Mouse (Mus musculus) neutrophil, adult 65 days (primary cell): ENCODE results near the gene Fkbp5. TPM values are rescaled to one million over a fixed set of nuclear protein-coding genes. Genes with fewer than 3 reads are reported as not detected.

Experiments used
- total RNA-seq: library from RNA; stranded (reverse); gene quantifications from 2 replicates; pipeline ENCODE4 v1.2.4, GENCODE M21; 2023

The Fkbp5 gene
- 34.3 and 41.9 TPM in 2 replicates for total RNA-seq

DNA sequence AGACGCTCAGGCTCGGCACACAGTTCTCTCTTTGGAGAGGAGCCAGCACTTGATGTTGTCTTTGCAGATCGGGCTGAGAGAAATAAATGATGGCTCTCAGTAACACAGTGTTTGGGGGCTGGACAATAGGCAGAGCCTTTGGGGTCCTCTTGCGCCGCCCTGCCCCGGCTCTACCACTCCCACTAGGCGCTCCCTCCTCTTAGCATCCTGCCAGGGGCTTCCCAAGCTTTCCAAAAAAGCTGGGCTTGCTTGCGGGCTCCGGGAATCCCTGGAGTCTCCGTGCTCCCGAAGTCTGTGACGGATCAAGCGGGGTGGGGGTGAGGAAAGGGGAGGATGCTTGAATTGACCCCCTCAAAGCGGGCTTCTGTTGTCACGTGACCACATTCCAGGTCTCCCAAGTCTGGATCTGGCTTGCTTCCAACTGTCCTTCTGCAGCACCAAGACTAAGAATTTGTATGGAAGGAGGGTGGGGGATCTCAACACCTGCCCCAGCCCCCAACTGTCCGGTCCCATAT lies at the start of gene Fkbp5:
TSS of gene Fkbp5 (minus strand) at position 87 of the 515 bp plus-strand sequence.

DNA sequence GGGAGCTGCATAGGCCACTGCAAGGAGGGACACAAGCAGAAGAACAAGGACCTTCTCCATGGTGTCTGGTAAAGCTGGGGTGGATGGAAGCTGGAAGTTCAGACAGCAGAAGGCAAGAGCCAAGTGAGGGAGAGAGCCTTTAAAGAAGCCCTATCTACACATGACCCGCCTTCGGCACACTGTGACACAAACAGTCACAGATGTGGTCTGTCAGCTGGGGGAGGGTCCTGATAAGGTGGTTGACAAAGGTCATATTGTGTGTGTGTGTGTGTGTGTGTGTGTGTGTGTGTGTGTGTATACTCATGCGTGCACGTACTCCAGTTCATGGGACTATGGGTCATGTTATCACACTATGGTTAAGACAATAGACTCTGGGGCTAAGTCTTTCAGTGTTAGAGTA lies 43.3 kb upstream of the Fkbp5 start, which contains the start of gene Clps:
TSS of gene Clps (minus strand) at position 169 of the 400 bp plus-strand sequence.

DNA sequence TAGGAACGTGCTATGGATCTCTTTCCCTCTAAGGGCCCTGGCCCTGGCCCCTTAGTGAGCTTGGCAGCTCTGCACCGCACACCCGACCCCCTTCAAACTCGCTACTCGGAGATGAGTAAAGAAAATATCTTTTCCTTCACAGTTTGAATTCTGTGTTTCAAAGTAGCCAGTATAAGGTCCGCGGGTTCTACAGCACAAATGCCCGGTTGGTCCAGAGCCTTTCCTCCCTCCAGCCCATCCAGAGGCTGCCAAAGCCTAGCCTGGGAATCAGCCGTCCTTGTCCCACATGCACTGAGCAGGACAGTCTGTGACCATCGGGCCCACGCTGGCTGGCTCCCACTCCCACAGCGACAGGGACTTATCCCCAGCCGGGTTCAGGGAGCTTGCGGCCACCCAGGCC lies 31.8 kb upstream of the Fkbp5 start, which contains the start of gene Clpsl2:
TSS of gene Clpsl2 (plus strand) at position 301 of the 400 bp plus-strand sequence.

DNA sequence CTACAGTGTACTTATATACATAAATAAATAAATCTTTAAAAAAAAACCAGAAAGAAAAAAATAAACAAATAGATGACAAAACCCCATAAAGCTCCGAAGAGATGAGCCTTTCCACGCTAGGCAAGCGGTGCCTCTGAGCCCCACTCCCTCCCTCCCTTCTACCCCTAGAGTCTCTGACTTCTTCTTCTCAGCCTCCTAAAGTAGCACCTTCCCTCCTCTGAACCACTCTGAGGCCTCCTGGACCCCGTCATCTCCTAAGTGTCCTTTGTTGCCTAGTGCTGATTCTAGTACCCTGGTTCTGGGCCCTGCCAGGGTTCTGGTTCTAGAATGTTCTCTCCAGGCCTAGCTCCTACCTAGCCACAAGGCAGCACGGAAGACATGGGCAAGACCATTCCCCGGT lies 13.2 kb upstream of the Fkbp5 start, which contains the start of gene Armc12:
TSS of gene Armc12 (plus strand) at position 301 of the 400 bp plus-strand sequence.

DNA sequence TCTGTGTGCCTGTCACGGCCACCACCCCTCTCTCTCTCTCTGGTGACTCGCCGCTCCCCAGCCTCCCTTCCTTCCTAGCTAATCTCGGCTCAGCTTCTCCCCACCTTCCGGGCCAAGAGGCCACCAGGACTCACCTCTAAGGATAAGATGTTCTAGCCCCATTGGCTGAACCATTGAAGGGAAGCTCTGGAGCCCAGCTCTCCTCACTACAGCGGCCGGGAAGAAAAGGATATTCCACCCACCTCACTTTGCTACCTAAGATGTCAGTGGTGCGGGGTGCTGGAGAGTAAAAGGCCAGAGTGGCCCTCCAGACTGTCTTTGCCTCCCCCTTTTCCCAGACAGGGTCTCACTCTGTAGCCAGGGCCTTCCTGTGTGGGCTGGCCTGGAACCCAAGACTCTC lies 152.2 kb downstream of the Fkbp5 start, which contains the start of gene Tulp1:
TSS of gene Tulp1 (minus strand) at position 101 of the 400 bp plus-strand sequence.

DNA sequence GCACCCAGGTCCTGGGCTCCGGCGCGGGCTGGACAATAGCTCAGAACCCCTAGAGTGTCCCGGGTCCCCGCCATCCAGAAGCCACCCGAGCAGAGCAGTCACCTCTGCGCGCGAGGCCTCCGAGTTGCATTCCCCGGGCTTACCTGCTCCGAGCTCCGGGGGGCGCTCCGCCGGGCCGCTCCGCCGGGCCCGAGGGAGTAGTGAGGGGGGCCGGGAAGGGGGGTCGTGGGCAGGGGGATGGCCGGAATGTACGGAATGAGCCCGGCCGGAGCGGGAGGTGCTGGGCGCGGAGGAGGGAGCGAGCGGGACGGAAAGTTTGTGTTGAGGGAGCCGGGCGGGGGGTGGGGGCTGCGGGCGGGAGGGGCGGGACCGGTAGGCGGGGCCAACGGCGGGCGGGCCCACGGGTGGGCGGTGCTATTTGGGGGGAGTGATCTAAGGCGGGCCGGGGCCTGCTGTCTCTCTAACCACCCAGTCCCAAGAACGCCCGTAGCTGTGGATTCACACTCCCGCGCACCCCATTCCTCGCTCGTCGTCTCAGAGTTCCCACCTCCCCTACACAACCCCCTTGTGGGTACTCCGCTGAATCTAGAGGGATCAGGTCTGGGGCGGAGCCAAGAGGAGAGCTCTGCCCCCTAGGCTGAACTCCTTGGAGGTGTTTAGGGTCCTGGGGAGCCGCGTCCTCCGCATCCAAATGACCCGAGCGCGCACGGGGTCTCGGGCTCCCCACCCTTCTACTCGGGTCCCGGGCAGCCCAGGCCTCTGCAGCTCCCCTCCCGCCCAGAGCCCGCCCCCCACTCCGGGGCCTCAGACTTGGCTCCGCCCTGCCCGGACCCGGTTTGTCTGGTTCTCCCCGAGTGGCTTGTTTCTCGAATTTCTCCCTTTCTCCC lies 166.6 kb downstream of the Fkbp5 start, which contains the start of gene Tead3:
TSS of gene Tead3 (minus strand) at position 352 of the 887 bp plus-strand sequence.

Other genes with a start within 250 kb of the Fkbp5 start
- gene Fance, start 204.0 kb downstream of the Fkbp5 start, total RNA-seq = 9.5 and 15.9 TPM in 2 replicates
- gene Rpl10a, start 189.1 kb downstream of the Fkbp5 start, total RNA-seq = 364 and 392 TPM in 2 replicates
- 0.54 TPM in 1 of 2 replicates, not detected in the other for gene Tead3, start 166.7 kb downstream of the Fkbp5 start, total RNA-seq
- not detected in 2 replicates for gene Tulp1, start 152.3 kb downstream of the Fkbp5 start, total RNA-seq
- 2.4 and 2.6 TPM in 2 replicates for gene Armc12, start 13.3 kb upstream of the Fkbp5 start, total RNA-seq
- gene Clpsl2, start 31.9 kb upstream of the Fkbp5 start, total RNA-seq = not detected in 2 replicates
- not detected in 2 replicates for gene Clps, start 43.2 kb upstream of the Fkbp5 start, total RNA-seq
- not detected in 2 replicates for gene Lhfpl5, start 58.1 kb upstream of the Fkbp5 start, total RNA-seq
- gene Srpk1, start 105.2 kb upstream of the Fkbp5 start, total RNA-seq = 45.7 and 51.2 TPM in 2 replicates
- gene Slc26a8, start 172.7 kb upstream of the Fkbp5 start, total RNA-seq = 1.9 and 5.3 TPM in 2 replicates
- gene Mapk14, start 173.8 kb upstream of the Fkbp5 start, total RNA-seq = 209 and 318 TPM in 2 replicates
- gene AC170998.1, start 208.6 kb upstream of the Fkbp5 start, total RNA-seq = 9.2 and 11.5 TPM in 2 replicates